Mouse (Mus musculus): ENCODE data around the gene Lemd1.

The Lemd1 gene

DNA sequence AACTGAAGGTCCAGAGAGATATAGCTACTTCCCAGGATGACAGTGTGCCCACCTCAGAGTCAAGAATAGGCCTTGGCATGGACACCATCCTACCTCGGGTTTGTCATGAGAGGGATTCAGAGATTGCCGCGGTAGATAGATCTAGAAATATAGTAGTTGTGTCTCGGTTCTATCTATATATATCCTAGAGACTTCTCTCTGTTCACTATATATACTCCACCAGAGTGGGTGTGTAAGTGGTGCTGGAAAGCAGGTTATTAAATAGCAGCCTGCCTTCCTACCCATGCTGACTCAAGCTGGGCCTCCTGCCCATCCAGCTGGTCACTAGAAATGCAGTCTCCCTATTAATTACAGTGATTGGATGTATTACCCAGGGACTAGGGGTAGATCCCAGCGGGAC lies 11.5 kb downstream of the Lemd1 start:
- DNase-seq = no peak

- no peak for DNase-seq
Measured at GRCm38 (mm10) chr1:132205958-132206357, 14.7 kb downstream of the Lemd1 start.

DNA sequence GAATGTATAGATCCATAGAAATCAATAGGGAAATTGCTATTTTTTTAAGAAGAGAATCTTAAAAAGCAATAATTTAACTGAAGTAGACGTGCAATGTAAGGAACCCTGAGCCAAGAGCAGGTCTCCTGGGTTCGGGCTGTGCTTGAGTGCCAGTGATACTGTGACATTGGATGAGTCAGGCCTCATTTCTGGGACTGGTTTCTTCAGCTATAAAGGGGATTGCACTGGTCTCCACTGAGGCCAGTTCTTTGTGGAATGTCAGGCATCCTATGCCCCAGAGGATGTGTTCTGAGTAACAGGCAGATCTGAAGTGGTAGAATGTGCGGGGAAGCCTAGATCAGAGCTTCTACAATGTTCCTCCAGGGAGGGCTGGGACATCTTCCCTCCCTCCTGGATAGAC lies 15.6 kb downstream of the Lemd1 start:
- DNase-seq = no peak

- DNase-seq = no peak
Measured at GRCm38 (mm10) chr1:132208154-132208553, 16.9 kb downstream of the Lemd1 start.

- no peak for DNase-seq
Measured at GRCm38 (mm10) chr1:132209400-132209799, 18.2 kb downstream of the Lemd1 start.

DNA sequence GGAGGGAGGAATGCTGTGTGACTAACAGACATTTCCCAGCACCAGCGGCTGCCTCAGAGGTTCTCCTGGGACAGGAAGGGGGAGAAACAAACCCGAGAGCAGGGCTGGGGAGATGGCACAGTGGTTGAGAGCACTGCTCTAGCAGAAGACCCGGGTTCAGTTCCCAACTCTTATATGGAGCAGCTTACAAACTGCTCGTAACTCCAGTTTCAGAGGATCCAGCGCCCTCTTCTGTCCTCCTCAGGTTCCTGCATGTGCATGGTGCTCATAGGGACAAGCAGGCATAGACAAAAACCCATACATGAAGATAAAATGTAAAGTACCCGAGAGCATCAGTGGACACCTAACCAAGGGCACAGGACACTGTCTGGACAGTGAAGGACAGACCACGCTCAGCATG lies 19.7 kb downstream of the Lemd1 start:
- peak; percentile 16 for DNase-seq

DNA sequence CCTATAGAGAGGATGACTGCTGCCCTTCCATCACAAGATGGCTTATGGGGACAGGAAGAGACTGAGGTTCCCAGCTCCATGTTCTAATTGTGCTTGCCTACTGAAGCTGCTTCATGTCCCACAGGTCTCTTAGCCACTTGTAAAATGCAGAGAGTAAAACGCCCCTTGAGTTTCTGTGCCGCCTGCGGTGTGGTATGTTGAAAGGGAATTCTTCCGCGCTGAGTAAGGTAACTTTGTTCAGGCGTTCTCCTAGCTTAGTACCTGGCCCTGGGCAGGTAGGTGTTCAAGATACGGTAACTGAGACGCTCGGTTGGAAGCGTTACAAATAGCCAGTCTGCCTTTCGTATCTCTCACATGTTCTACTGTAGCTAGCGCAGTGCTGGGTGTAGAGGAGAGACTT lies 20.4 kb downstream of the Lemd1 start:
- DNase-seq = no peak

- DNase-seq = peak; percentile 27
Measured at GRCm38 (mm10) chr1:132212218-132212617, 21.0 kb downstream of the Lemd1 start.

DNA sequence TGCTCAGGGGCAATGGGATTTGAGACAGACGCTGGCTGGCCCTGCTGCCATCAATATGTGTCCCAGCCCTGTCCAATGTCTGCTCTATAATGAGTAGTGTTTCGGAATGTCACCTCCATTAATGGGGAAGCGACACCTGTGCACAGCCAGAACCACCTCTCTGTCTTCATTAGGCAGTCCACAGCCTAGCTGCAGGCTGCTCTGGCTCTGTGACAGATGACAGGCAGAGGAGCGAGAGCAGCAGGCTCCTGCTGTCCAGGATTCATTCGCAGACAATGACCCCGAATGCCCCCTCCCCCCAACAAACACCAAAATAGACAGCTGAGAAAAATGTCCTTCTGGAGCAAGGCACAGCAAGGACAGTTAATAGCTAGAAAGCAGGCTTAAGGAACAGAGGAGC lies 21.8 kb downstream of the Lemd1 start:
- no peak for DNase-seq

GRCm38 (mm10) chr1:132216276-132216675 lies 25.0 kb downstream of the Lemd1 start:
- no peak for DNase-seq

GRCm38 (mm10) chr1:132221627-132222026 lies 30.4 kb downstream of the Lemd1 start:
- no peak for DNase-seq

DNA sequence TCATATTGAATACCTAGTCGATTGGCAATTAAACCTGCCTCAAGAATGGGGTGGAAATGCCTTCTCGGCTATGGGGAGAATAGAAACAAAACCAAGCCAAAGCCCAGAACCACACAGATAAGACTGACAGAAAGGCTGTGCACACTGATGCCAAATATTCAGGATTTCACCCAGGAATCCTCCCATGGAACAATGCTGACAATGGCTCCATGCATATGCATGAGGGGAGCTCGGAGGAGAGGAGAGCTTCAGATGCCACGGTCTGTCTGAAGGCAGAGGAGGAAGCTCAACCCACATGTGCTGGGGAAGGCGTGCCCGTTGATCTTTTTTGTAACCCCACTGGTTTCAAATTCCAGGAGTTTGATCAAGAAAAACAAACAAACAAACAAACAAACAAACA lies 30.9 kb downstream of the Lemd1 start:
- no peak for DNase-seq

DNA sequence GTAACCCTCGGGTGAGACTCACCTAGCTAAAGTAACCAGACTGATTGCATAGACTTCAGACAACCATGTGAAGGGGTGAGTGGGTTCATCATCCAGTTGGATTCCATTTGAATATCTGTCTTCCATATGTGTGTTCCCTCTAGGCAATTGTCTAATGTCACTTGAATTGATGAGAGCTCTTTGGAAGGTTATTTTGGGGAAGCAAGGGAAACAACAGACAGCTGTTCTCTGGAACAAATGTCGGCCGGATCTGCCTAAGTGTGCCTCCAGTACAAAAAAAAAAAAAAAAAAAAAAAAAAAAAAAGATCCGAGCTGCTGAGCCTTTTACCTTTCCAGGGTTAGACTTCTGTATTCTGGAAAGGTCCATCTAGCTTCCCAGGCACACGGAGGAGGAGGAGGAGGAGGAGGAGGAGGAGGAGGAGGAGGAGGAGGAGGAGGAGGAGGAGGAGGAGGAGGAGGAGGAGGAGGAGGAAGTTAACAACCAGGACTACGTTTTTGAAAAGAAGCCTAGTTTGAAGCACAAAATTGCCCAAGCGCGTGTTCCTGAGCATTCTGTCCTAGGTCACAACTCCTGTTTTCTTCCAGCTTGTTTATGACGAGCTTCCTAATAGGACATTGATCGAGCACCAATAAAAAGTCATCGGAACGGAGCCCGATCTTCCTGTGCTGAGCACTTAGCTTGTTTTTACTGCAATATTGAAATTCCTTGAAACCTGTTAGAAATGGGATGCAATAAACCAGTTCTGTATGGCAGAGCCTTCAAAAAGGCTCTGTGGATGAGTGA lies 35.3 kb downstream of the Lemd1 start:
- DNase-seq = no peak

DNA sequence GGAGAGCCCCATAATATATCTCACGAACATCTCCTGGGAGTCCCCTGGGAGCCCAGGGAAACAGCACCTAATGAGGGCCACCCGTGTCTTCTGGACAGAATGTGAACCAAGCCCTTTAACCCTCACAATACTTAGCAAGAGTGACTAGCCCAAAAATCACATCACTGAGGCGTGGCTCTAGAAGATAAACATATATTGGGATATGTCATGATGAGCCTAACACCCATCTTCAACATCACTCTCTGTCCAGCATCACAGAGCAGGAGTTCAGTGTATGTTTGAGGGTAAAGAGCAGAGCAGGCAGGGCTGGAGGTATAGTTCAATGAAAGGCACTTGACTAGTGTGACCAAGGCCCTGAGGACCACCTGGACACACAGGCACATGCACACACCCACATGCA lies 38.4 kb downstream of the Lemd1 start, which contains the start of gene Gm10188:
TSS of gene Gm10188 (minus strand) at position 101 of the 400 bp plus-strand sequence.
- DNase-seq = no peak

GRCm38 (mm10) chr1:132231470-132232274 lies 40.4 kb downstream of the Lemd1 start:
- DNase-seq = no peak

GRCm38 (mm10) chr1:132233566-132233965 lies 42.3 kb downstream of the Lemd1 start:
- DNase-seq = no peak

- DNase-seq = no peak
Measured at GRCm38 (mm10) chr1:132234757-132235273, 43.6 kb downstream of the Lemd1 start.

- DNase-seq = peak; percentile 64
Measured at GRCm38 (mm10) chr1:132237585-132238159, 46.4 kb downstream of the Lemd1 start.

DNA sequence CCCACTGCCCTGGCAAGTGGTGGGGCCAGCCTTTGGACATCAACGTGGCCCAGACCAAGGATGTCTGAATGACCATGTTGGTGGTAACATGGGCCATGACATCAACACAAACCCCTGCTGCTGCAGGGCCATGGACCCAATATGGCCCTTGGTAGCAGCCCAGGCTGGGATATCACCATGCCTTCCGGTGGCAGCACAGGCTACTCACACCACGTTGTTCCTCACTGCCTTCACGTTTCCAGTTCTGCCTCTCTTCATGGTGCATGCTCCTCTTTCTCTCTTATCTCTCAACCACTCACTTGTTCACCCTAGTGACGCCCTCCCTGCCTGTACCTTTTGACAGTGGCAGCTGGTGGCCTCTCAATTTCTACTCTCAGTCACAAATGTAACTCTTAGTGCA lies 53.8 kb downstream of the Lemd1 start:
- DNase-seq = no peak

GRCm38 (mm10) chr1:132246137-132246536 lies 54.9 kb downstream of the Lemd1 start:
- no peak for DNase-seq

DNA sequence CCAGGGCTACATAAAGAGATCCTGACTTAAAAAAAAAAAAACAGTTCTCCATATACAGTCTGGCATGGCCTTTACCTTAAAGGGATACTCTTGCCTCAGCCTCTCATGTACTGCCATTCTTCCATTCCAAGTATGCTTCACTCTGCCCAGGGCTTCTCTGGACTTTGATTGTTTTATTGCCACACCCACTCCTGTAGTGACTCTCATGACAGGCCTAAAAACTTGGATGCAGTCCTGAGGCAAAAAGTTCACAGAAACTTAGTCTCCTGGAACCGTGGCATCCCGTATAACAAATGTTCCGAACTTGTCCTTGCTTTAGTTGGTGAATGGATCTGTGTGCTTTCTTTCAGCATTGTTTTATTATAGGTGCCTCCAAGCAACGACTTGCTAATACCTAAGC lies 55.4 kb downstream of the Lemd1 start:
- no peak for DNase-seq

GRCm38 (mm10) chr1:132254467-132254866 lies 63.2 kb downstream of the Lemd1 start:
- no peak for DNase-seq

DNA sequence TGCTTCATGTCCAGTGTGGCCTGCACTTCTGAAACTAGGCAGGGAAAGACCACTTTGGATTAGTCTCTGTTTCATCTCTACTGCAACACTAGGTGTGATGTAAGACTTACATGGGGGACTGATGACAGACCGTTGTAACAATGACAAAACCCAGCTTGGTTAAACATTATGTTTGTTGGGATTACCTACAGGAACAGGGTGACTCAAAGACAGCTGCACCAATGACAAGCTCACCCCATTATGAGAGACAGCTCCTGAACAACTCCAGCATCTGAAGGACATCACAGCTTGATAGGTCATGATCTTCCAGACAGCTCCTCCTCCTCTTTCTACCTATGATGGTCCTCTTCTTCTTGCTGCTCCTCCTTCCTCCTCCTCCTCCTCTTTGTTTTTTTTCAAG lies 69.1 kb downstream of the Lemd1 start:
- no peak for DNase-seq

- DNase-seq = no peak
Measured at GRCm38 (mm10) chr1:132261058-132261457, 69.8 kb downstream of the Lemd1 start.
